Mouse (Mus musculus): ENCODE measurements around the gene Irak1.

The Irak1 gene

GRCm38 (mm10) chrX:74023188-74024049 lies at the start of gene Irak1:
Gene Irak1 (minus strand): TSS chrX:74023918.
- peak; percentile 84 for DNase-seq

GRCm38 (mm10) chrX:74070794-74071193 lies 47.1 kb upstream of the Irak1 start:
- no peak for DNase-seq

GRCm38 (mm10) chrX:74067891-74068290 lies 44.2 kb upstream of the Irak1 start:
- peak; percentile 7 for DNase-seq

GRCm38 (mm10) chrX:74045107-74045506 lies 21.4 kb upstream of the Irak1 start:
- DNase-seq, result no peak

- DNase-seq, result no peak
Measured at GRCm38 (mm10) chrX:74037702-74038375, 14.1 kb upstream of the Irak1 start.

- no peak for DNase-seq
Measured at GRCm38 (mm10) chrX:74030000-74030399, 6.3 kb upstream of the Irak1 start.

GRCm38 (mm10) chrX:74022795-74023187 lies 927 bp downstream of the Irak1 start:
- DNase-seq, result no peak

GRCm38 (mm10) chrX:74014597-74014996 lies 9.1 kb downstream of the Irak1 start:
- no peak for DNase-seq

- DNase-seq, result no peak
Measured at GRCm38 (mm10) chrX:74008063-74008462, 15.7 kb downstream of the Irak1 start.

GRCm38 (mm10) chrX:74006401-74006800 lies 17.3 kb downstream of the Irak1 start:
- DNase-seq, result no peak

GRCm38 (mm10) chrX:74003644-74004043 lies 20.1 kb downstream of the Irak1 start:
- DNase-seq, result no peak

GRCm38 (mm10) chrX:74001024-74001423 lies 22.7 kb downstream of the Irak1 start:
- DNase-seq, result no peak

GRCm38 (mm10) chrX:73998911-73999869 lies 24.5 kb downstream of the Irak1 start:
- DNase-seq, result peak; percentile 2

GRCm38 (mm10) chrX:73977783-73978182 lies 45.9 kb downstream of the Irak1 start:
- DNase-seq, result no peak

- DNase-seq, result no peak
Measured at GRCm38 (mm10) chrX:73976283-73976682, 47.4 kb downstream of the Irak1 start.

GRCm38 (mm10) chrX:73972774-73973173 lies 50.9 kb downstream of the Irak1 start:
- DNase-seq, result no peak

GRCm38 (mm10) chrX:73970781-73971180 lies 52.9 kb downstream of the Irak1 start:
- DNase-seq, result no peak

GRCm38 (mm10) chrX:73969729-73970128 lies 54.0 kb downstream of the Irak1 start:
- no peak for DNase-seq

GRCm38 (mm10) chrX:73969167-73969566 lies 54.6 kb downstream of the Irak1 start:
- DNase-seq, result no peak

- peak; percentile 86 for DNase-seq
Measured at GRCm38 (mm10) chrX:73967177-73968075, 56.3 kb downstream of the Irak1 start.

- peak; percentile 90 for DNase-seq
Measured at GRCm38 (mm10) chrX:73966248-73967176, 57.2 kb downstream of the Irak1 start, which contains the start of gene Hcfc1. Gene Hcfc1 (minus strand): TSS chrX:73966357.
